Mouse (Mus musculus) neural tube, embryonic 11.5 days (tissue): ENCODE measurements around the gene Epha1. TPM values are rescaled to one million over a fixed set of nuclear protein-coding genes. Genes with fewer than 3 reads are reported as not detected.

ENCODE experiments used
- ATAC-seq: fragments of 200-750 bp; cut with Nextera tagmentation; 2 replicates; pipeline ENCODE4 v1.8.0; 2017; ENCODE audit warnings: moderate number of reproducible peaks, mild to moderate bottlenecking, moderate TSS enrichment, moderate library complexity; ENCODE audit not compliant: insufficient read depth, low FRiP score, low TSS enrichment
- DNase-seq: peaks from one replicate; pipeline ENCODE4 v3.0.0-alpha.2; 2015; ENCODE audit warnings: low spot score
- H3K27ac ChIP-seq: fragments of 300-500 bp; sonication (generic); 2 replicates; pipeline ENCODE4 v1.5.1; 2014; ENCODE audit warnings: low read depth, mild to moderate bottlenecking, low read length
- H3K27me3 ChIP-seq: fragments of 300-500 bp; sonication (generic); 2 replicates; pipeline ENCODE4 v1.6.1; 2014; ENCODE audit warnings: mild to moderate bottlenecking, low read length, mixed read lengths; ENCODE audit not compliant: control insufficient read depth, insufficient read depth
- H3K36me3 ChIP-seq: fragments of 300-500 bp; sonication (generic); 2 replicates; pipeline ENCODE4 v1.6.1; 2014; ENCODE audit warnings: mild to moderate bottlenecking, low read length, moderate library complexity, mixed read lengths; ENCODE audit not compliant: control insufficient read depth, insufficient read depth
- H3K4me1 ChIP-seq: fragments of 300-500 bp; sonication (generic); 2 replicates; pipeline ENCODE4 v1.6.1; 2014; ENCODE audit warnings: low read length, mixed read lengths; ENCODE audit not compliant: control insufficient read depth, insufficient read depth
- H3K4me2 ChIP-seq: fragments of 300-500 bp; sonication (generic); 2 replicates; pipeline ENCODE4 v1.6.1; 2014; ENCODE audit warnings: low read depth, mild to moderate bottlenecking, moderate library complexity
- H3K4me3 ChIP-seq: fragments of 300-500 bp; sonication (generic); 2 replicates; pipeline ENCODE4 v1.5.1; 2014; ENCODE audit warnings: low read depth, low read length
- H3K9ac ChIP-seq: fragments of 300-500 bp; sonication (generic); 2 replicates; pipeline ENCODE4 v1.6.1; 2014; ENCODE audit warnings: mild to moderate bottlenecking, low read length
- H3K9me3 ChIP-seq: fragments of 300-500 bp; sonication (generic); 2 replicates; pipeline ENCODE4 v1.6.1; 2016; ENCODE audit warnings: low read length; ENCODE audit not compliant: control insufficient read depth
- WGBS: fragments of 180-500 bp; shearing (Covaris S2); extraction: QIAGEN DNeasy Blood & Tissue Kit; methylation state at CpG from one replicate; pipeline ENCODE4 v1.1.7; 2014; 5-methylcytosine and 5-hydroxymethylcytosine counted together
- polyA plus RNA-seq: library from polyadenylated mRNA; unstranded; fragments of >200 nt; fragmentation: Nextera tagmentation; extraction: Ambion mirVana; gene quantifications from 2 replicates; pipeline ENCODE4 v1.2.1, GENCODE M21; 2014

Epha1 gene
- polyA plus RNA-seq, 1 experiment from 2014 or later: 1.1 TPM

DNA sequence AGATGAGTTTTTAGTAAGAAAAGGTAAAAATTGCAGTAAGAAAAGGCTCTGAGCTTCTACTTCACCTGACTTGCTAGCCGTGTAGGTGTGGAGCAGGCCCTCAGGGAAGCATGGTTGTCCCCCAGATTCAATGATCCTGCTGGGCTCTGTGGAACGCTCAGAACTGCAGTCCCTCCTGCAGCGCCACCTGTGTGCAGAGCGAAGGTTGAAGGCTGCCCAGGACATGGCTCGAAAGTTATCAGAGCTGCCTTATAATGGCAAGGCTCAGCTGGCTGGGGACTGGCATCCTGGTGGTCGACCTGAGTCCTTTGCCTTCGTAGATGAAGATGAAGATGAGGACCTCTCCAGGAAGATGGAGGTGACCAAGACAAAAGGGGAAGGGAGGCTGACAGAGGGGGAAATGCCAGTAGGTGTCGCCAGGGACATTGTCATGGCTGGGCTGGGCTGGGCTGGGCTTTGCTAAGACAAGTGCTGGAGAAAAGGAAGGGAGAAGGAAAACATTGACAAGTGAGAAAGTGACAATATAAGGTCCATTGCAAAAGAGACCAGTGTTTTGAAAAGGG lies 63.2 kb downstream of the Epha1 start:
- no peaks in the 10 kb centered on the region for H3K27me3 ChIP-seq
- H3K36me3 ChIP-seq: no peaks in the 10 kb centered on the region; the same call in 1 of the 2 replicates
- no peaks in the 10 kb centered on the region for H3K9me3 ChIP-seq
- no peak overlapping the region for H3K27ac ChIP-seq
- no peak overlapping the region for H3K4me3 ChIP-seq
- H3K4me2 ChIP-seq: no peak overlapping the region
- H3K9ac ChIP-seq: no peak overlapping the region
- no peak for DNase-seq
- H3K4me1 ChIP-seq: no peaks in the 10 kb centered on the region
- no peak for ATAC-seq
- WGBS: 40% methylated on average over 8 of the region's 8 CpGs

Other genes with a start within 250 kb of the Epha1 start
- gene Tas2r139, start 232.3 kb downstream of the Epha1 start, polyA plus RNA-seq: not detected in 2 replicates
- gene Tas2r144, start 157.9 kb downstream of the Epha1 start, polyA plus RNA-seq: not detected in 2 replicates
- gene Gstk1, start 127.3 kb downstream of the Epha1 start, polyA plus RNA-seq: 21.0 and 21.2 TPM in 2 replicates
- gene Tmem139, start 111.3 kb downstream of the Epha1 start, polyA plus RNA-seq: 0.27 and 0.35 TPM in 2 replicates
- gene Casp2, start 108.3 kb downstream of the Epha1 start, polyA plus RNA-seq: 69.2 and 72.0 TPM in 2 replicates
- gene Clcn1, start 86.6 kb downstream of the Epha1 start, polyA plus RNA-seq: 0.92 and 1.7 TPM in 2 replicates
- gene Fam131b, start 48.6 kb downstream of the Epha1 start, polyA plus RNA-seq: 2.7 and 3.4 TPM in 2 replicates
- 86.3 and 87.0 TPM in 2 replicates for gene Zyx, start 23.6 kb downstream of the Epha1 start, polyA plus RNA-seq
- gene Tas2r143, start 27.0 kb upstream of the Epha1 start, polyA plus RNA-seq: not detected in 2 replicates
- gene Tas2r135, start 32.2 kb upstream of the Epha1 start, polyA plus RNA-seq: not detected in 2 replicates
- not detected in 2 replicates for gene Tas2r126, start 61.3 kb upstream of the Epha1 start, polyA plus RNA-seq
- gene Olfr458, start 91.9 kb upstream of the Epha1 start, polyA plus RNA-seq: not detected in 2 replicates
- not detected in 2 replicates for gene Olfr457, start 103.1 kb upstream of the Epha1 start, polyA plus RNA-seq
- not detected in 2 replicates for gene Olfr456, start 113.9 kb upstream of the Epha1 start, polyA plus RNA-seq
- gene Olfr455, start 174.3 kb upstream of the Epha1 start, polyA plus RNA-seq: not detected in 2 replicates
- gene Tcaf3, start 224.4 kb upstream of the Epha1 start, polyA plus RNA-seq: not detected in 2 replicates